Mouse (Mus musculus) liver, embryonic 14.5 days (tissue): ENCODE results near the gene Tesk1.
A peak's percentile ranks its signal among the peaks of the same experiment; 100 is the strongest.

ENCODE experiments used
- CTCF ChIP-seq: IDR thresholded peaks from 2 replicates; pipeline ENCODE4 v1.5.1; 2016; ENCODE audit warnings: antibody characterized with exemption, low read depth, control low read depth
- EP300 ChIP-seq: IDR thresholded peaks from 2 replicates; pipeline ENCODE4 v1.6.1; 2016; ENCODE audit warnings: antibody characterized with exemption, low read depth

GRCm38 (mm10) chr4:43420305-43420704 lies 21.4 kb upstream of the Tesk1 start:
- TF ChIP-seq EP300: no peak
- peak; percentile 88 for TF ChIP-seq CTCF
